Comparison of ENCODE assay signal across 23 mouse cellular contexts in the genomic region with DNA sequence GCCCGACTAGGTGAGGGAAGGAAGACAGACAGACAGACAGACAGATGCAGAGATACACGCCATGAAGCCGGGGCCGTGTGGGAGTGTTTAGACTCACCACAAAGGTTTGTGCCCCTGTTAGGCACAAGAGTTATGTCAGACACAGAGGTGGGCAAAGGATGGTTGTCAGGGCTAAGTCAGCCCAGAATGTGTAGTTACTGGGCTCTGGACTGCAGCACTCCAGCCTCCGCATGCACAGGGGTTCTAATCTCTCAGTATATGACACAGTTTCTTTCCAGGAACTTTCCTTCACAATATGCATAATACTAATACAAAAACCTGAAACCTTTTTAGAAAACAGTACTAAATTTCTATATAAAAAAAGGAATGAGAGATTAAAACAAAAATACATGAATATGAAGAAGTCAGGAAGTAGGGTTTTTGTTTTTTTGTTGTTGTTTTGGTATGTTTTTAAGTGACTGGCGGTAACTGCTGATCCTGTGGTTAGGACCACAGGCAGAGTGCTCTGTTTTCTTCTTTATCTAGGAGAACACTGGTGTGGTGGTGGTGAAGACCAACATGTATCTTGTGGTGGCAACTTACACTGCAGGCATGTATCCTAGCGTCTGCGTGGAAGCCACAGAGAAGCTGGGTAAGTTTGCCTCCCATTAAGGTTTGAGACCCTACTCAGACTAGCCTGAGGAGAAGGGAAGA. TPM values are rescaled to one million over a fixed set of nuclear protein-coding genes. Genes with fewer than 3 reads are reported as not detected.
A peak's percentile ranks its signal among the peaks of the same experiment; 100 is the strongest.
DNase-seq lines count a peak whose midpoint lies in the region; ATAC-seq and TF ChIP-seq lines count a peak whose summit lies in the region.
"Had no signal": no experiment of that assay in that cellular context is flagged by ENCODE, and none has a peak within 500 bp of the region (broad histone marks: within the 10 kb centered on the region; RNA-seq: fewer than 3 reads in every experiment).

No protein-coding gene starts in this region.

- peaks cover 21% of the 10 kb centered on the region for H3K4me1 ChIP-seq in liver, embryonic 12.5 days
- H3K4me1 ChIP-seq in lung, adult 2 months (ENCODE audit: control insufficient read depth, insufficient read depth, low read length) = no peaks in the 10 kb centered on the region
- H3K4me1 ChIP-seq: forebrain, embryonic 15.5 days; heart, embryonic 10.5 days; midbrain, embryonic 10.5 days; neural tube, embryonic 13.5 days had no signal

- no peak for TF ChIP-seq POLR2A in lung, adult 2 months (IDR thresholded peaks at IDR 0.05; ENCODE audit: borderline replicate concordance, extremely low read depth, low read depth, low read length)

- peak overlapping the region; percentile 28; the same call in 1 of the 2 replicates for H3K9ac ChIP-seq in liver, embryonic 12.5 days
- H3K9ac ChIP-seq: forebrain, embryonic 15.5 days; hindbrain, embryonic 14.5 days; neural tube, embryonic 13.5 days had no signal

- H3K4me2 ChIP-seq in liver, embryonic 12.5 days = peak overlapping the region; percentile 58
- H3K4me2 ChIP-seq: forebrain, embryonic 15.5 days; hindbrain, embryonic 14.5 days; neural tube, embryonic 13.5 days had no signal

- no peaks in the 10 kb centered on the region for H3K9me3 ChIP-seq in liver, embryonic 12.5 days (replicated peaks)
- H3K9me3 ChIP-seq: forebrain, embryonic 15.5 days; heart, embryonic 10.5 days; midbrain, embryonic 10.5 days; neural tube, embryonic 13.5 days had no signal

- TF ChIP-seq CTCF in lung, adult 2 months (IDR thresholded peaks at IDR 0.05; ENCODE audit: insufficient read depth, low read length) = no peak

- 25% methylated on average over 8 of the region's 8 CpGs for WGBS in liver, embryonic 12.5 days (ENCODE audit: insufficient replicate concordance)
- WGBS in lung, adult 2 months = 85% methylated on average over 8 of the region's 8 CpGs

- H3K27ac ChIP-seq in liver, embryonic 12.5 days = peak overlapping the region; percentile 64
- H3K27ac ChIP-seq: forebrain, embryonic 15.5 days; heart, embryonic 10.5 days; hindbrain, embryonic 14.5 days; midbrain, embryonic 10.5 days; neural tube, embryonic 13.5 days had no signal

- ATAC-seq in liver, embryonic 12.5 days = peak; percentile 88
- ATAC-seq in megakaryocyte progenitor cell, adult 5-6 weeks (replicated peaks; ENCODE audit: poor library complexity) = peak; percentile 98
- ATAC-seq: forebrain, embryonic 15.5 days; inflammation-experienced regulatory T-cells, adult 6 months; midbrain, embryonic 16.5 days had no signal

- peak; percentile 8 for DNase-seq in MEL-GATA-1-ER (ENCODE audit: extremely low read depth, low read depth)
- DNase-seq in c-Kit-positive CD71-positive TER-119-positive erythroid progenitor cells, embryonic 14.5 days (ENCODE audit: low spot score) = peak; percentile 32
- no peak for DNase-seq in cerebellum, postnatal 36 days
- no peak for DNase-seq in lung, adult 2 months
- no peak for DNase-seq in adrenal gland, adult 18-20 months (ENCODE audit: low spot score in 2 of 2)
- DNase-seq: adrenal gland, adult 2 months; cerebellum, adult 18-20 months; cerebellum, postnatal 14 days; heart, postnatal 4 days; kidney, adult 8-10 months; kidney, postnatal 10 days; left cerebral cortex, postnatal 4 days; retina, postnatal 1 day had no signal

- no peaks in the 10 kb centered on the region for H3K36me3 ChIP-seq in liver, embryonic 12.5 days
- H3K36me3 ChIP-seq: forebrain, embryonic 15.5 days; heart, embryonic 10.5 days; midbrain, embryonic 10.5 days; neural tube, embryonic 13.5 days had no signal

- no peak overlapping the region for H3K4me3 ChIP-seq in liver, embryonic 12.5 days
- no peak overlapping the region for H3K4me3 ChIP-seq in lung, adult 2 months (replicated peaks; ENCODE audit: extremely low read depth, low read depth, low read length)
- H3K4me3 ChIP-seq: forebrain, embryonic 15.5 days; heart, embryonic 10.5 days; midbrain, embryonic 10.5 days; myocyte; neural tube, embryonic 13.5 days had no signal

- H3K27me3 ChIP-seq in liver, embryonic 12.5 days (replicated peaks) = no peaks in the 10 kb centered on the region
- H3K27me3 ChIP-seq: forebrain, embryonic 15.5 days; neural tube, embryonic 13.5 days had no signal

RNA-seq across cellular contexts. Expression of a gene that starts 6.0 kb away (rescaled TPM):
- polyA plus RNA-seq in liver, embryonic 12.5 days (2016; fragmentation: Nextera tagmentation; extraction: Ambion mirVana) = 0.93 and 2.6 TPM in 2 replicates
- 0.76 and 3.9 TPM in 2 replicates for total RNA-seq in megakaryocyte progenitor cell, adult 5-6 weeks (2015)
- 1.2 and 7.4 TPM in 2 replicates for total RNA-seq in megakaryocyte progenitor cell, adult 5-6 weeks (2017)
- 0.12 and 0.72 TPM in 2 replicates for polyA plus RNA-seq in lung, adult 2 months (2012; rRNA removed)
- total RNA-seq in adrenal gland, adult 18-20 months (2021) = 1 to 10 TPM; 3.3 to 6.1 TPM

RNA-seq across cellular contexts. Expression of a gene that starts 6.2 kb away (rescaled TPM):
- 1.7 and 1.8 TPM in 2 replicates for polyA plus RNA-seq in liver, embryonic 12.5 days (2016; fragmentation: Nextera tagmentation; extraction: Ambion mirVana)
- 0.54 and 2.7 TPM in 2 replicates for total RNA-seq in megakaryocyte progenitor cell, adult 5-6 weeks (2015)
- total RNA-seq in megakaryocyte progenitor cell, adult 5-6 weeks (2017) = not detected in 2 replicates
- polyA plus RNA-seq in lung, adult 2 months (2012; rRNA removed) = 0.08 and 0.10 TPM in 2 replicates
- 1 to 10 TPM in 1 of 2 experiments, under 1 TPM in 1; 0.86 to 1.1 TPM for total RNA-seq in adrenal gland, adult 18-20 months (2021)
- polyA plus RNA-seq: inflammation-experienced regulatory T-cells, adult 6 months had no signal

RNA-seq across cellular contexts. Expression of a gene that starts 36.8 kb away (rescaled TPM):
- polyA plus RNA-seq in liver, embryonic 12.5 days (2016; fragmentation: Nextera tagmentation; extraction: Ambion mirVana) = 0.20 TPM in 1 of 2 replicates, not detected in the other
- 0.05 and 0.30 TPM in 2 replicates for total RNA-seq in megakaryocyte progenitor cell, adult 5-6 weeks (2015)
- total RNA-seq in megakaryocyte progenitor cell, adult 5-6 weeks (2017) = 1.2 TPM in 1 of 2 replicates, not detected in the other
- not detected in 2 replicates for polyA plus RNA-seq in lung, adult 2 months (2012; rRNA removed)
- total RNA-seq in adrenal gland, adult 18-20 months (2021) = under 1 TPM; 0.19 to 0.27 TPM
- total RNA-seq: heart, postnatal 4 days had no signal
- polyA plus RNA-seq: adrenal gland, adult 2 months; myocyte had no signal

RNA-seq across cellular contexts. Expression of a gene that starts 42.3 kb away (rescaled TPM):
- 193 and 203 TPM in 2 replicates for polyA plus RNA-seq in liver, embryonic 12.5 days (2016; fragmentation: Nextera tagmentation; extraction: Ambion mirVana)
- 258 and 286 TPM in 2 replicates for total RNA-seq in megakaryocyte progenitor cell, adult 5-6 weeks (2015)
- total RNA-seq in megakaryocyte progenitor cell, adult 5-6 weeks (2017) = 158 and 165 TPM in 2 replicates
- 33.4 and 60.8 TPM in 2 replicates for polyA plus RNA-seq in lung, adult 2 months (2012; rRNA removed)
- total RNA-seq in adrenal gland, adult 18-20 months (2021) = 100 to 1,000 TPM in 1 of 2 experiments, 10 to 100 TPM in 1; 94.2 to 110 TPM

Comparison
In these comparisons a context has a peak if more than half of its experiments do, and no peak if none do; other contexts are left out.
1. DNase-seq: peak in MEL-GATA-1-ER (single experiment) and c-Kit-positive CD71-positive TER-119-positive erythroid progenitor cells, embryonic 14.5 days (single experiment); none in cerebellum, postnatal 36 days (0 of 2), lung, adult 2 months (single experiment) and adrenal gland, adult 18-20 months (0 of 2).